Mouse (Mus musculus) liver, adult (tissue): ENCODE measurements around the gene Nek7.

Experiments
- GATA4 ChIP-seq: IDR thresholded peaks from 2 replicates; pipeline ENCODE4 v1.6.1; 2014; ENCODE audit warnings: mild to moderate bottlenecking, low read length; ENCODE audit not compliant: insufficient replicate concordance

The Nek7 gene

DNA sequence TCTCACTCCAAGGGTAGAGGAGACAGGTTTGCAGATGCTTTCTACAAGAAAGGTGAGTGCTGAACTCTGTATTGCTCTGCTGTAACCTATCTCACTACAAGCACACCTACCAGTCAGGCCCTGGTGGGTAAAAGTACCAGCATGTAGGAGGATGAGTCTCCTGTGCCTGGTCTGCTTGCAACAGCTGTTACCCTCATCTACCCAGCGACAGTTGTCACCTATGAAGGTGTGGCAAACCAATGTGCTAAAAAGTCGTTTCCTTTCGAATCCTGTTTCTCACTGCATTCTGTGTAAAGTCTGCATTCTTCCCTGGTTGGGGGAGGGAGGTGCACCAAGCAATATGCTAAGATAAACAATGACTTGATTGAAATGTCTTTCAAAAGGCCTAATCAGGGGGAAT, 32.1 kb downstream of the Nek7 start:
- no peak for TF ChIP-seq GATA4

GRCm38 (mm10) chr1:138586891-138587290, 33.0 kb downstream of the Nek7 start:
- no peak for TF ChIP-seq GATA4

DNA sequence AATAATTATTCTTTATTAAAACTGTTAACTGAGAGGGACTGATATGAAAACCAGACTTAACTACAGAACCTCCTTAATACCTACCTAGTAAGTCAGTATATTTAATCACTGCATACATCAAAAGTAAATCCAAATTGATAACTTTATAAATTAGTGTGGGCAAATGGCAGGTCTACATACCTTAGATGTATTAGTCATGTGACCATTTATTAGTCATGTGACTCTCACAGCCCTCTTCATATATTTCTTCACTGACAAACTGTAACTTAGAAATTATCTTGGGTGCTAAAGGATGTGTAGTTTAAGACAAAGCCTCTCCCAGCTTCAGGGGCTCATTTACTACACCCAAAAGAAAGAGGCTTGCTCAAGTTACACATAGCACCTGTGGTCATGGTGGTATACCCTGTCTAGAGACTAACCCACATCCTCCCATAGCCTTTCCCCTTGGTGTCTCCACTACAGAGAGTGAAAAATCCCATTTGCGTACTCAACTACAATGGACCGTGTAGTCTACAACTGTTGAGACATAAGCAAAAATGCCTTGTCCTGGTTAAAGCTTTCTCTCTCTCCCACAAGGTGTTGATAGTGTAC, 35.4 kb downstream of the Nek7 start:
- TF ChIP-seq GATA4: no peak

DNA sequence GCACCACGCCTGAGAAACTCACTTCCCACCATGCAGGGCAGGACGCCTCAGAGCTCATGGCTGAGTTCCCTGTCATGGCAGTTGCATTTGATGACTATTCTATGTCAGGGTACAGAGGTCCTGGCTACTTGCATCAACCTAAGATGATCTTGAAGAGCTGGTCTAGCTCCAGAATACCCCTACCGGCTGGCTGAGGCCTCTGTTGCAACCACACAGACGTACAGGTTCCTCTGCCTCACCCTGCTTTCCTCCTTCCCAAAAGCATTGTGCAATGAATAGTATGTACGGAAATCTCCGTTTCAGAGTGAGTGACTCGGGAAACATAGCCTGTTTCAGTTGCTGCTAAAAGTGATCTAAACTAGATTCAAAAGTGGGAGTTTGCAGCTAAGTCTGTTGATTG, 37.7 kb downstream of the Nek7 start:
- no peak for TF ChIP-seq GATA4

- no peak for TF ChIP-seq GATA4
Observed at GRCm38 (mm10) chr1:138579822-138580492, 40.0 kb downstream of the Nek7 start.

DNA sequence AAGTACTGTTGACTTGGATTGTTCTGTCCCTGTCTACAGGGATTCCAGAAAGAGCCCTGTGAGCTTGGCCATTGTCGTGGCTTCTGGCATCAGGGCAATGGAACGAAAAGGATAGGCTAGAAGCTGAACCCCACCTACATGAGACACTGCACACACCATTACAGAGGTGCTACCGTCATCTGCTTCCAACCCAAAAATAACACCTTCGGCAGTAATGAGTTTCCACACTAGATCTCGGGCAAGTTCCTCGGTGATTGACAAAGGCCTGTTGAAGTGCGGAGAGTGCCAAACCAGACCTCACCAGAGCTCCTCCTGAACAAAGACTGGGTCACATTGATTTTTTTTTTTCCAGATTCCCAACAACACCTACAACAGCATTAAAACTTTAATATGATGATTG, 40.7 kb downstream of the Nek7 start:
- TF ChIP-seq GATA4: no peak

DNA sequence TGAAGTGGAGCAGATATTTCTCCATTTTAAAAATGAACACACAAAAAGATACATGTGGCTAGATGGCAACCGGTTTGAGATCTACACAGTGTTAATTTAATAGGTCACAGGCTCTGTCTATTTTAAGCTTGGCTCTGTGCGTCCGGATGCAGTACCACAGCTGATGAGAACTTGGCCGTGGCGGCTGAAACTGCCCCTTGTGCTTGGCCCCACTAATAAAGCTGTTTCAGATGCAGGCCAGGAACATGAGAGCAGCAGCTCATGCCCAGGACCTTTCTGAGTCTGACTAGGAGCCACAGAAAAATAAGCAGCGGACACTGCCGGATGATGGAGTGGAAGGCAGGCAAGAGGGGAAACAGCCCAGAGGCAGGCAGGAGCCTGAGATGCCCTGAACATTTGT, 43.1 kb downstream of the Nek7 start:
- TF ChIP-seq GATA4: no peak

GRCm38 (mm10) chr1:138576066-138576697, 43.8 kb downstream of the Nek7 start:
- TF ChIP-seq GATA4: no peak

GRCm38 (mm10) chr1:138575629-138576028, 44.3 kb downstream of the Nek7 start:
- TF ChIP-seq GATA4: no peak

GRCm38 (mm10) chr1:138571565-138572361, 48.2 kb downstream of the Nek7 start:
- no peak for TF ChIP-seq GATA4

DNA sequence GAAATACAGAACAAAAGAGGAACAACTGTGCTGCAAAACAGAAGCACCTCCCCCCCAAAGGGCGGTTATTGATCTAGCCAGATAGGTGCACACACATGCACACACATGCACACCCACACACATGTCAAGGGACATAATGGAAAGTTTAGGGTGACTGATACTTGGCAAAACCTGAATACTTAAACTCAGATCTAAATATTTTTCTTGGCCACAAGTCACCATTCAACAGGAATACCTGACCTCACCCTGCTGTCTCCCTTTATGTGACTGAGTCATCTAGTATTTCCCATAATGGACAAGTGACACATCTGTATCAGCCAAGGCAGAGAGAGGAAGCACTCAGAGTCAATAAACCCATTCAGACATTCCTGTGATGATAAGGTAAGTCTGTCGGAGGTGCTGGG, 48.9 kb downstream of the Nek7 start:
- TF ChIP-seq GATA4: no peak

DNA sequence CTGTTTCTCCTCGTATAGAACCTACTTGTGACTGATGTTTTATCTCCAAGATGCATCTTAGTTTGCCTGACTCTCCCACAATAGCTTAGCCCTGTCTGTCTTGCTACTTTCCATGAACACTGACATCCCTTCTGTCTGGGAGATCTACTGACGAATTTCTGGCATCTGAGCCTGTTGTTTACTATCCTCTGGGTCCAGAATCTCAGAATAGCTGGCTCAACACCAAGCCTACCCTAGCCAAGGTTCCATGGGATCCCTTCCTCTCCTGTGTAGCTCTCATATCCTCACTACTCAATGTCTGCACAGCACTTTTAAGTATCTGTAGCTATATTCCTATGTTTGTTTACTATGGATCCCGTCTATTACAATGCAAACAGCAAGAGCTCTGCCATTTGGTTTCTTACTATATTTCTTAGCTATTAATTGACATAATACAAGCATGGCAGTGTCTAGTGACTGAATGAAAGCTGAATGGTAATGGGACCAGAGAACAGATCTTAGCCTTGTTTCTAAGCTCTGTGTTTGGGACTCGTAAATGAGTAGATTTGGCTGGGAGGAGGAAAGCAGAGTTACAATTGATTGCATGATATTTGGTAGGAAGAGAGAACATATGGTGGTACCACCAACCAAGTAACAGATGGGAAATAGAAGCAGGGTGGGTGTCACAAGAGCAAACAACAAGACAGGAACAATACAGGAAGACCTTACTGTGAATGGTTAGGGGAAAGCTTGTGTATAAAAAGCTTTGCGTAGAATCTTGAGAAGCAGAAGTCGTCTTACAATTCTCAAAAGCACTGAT, 51.3 kb downstream of the Nek7 start:
- TF ChIP-seq GATA4: no peak

DNA sequence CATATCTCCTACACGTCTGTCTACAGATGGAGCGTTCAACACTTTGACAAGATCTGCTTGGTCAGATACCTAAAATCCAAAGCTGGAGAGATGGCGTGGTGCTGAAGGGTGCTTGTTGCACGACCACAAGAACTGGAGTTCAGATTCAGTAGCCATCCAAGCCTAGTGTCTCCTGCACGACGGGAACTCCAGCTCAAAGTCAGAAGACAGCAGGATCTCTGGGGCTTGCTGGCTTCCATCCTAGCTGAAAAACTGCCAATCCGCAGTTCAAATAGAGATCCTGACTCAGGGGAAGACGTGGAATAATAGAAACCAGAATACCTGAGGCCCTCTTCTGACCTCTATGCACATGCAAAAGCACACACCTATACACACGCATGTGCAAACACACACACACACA, 52.0 kb downstream of the Nek7 start:
- TF ChIP-seq GATA4: no peak

DNA sequence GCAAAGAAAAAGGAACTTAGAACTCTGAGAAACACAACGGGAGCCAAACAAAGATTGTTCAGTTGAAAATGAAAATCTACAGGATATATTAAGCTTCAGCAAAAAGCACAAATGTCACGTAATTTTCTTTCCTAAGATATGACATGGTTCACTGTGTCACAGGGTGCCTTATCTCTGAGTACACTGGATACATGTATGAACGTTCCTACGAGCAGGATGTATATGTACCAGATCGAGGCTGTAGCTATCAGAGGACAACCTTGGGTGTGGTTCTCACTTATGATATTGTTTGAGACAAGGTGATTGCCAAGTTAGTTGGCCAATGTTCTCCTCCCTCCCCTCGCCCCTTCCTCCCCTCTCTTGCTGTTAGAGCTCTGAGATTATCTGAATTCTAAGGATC, 55.3 kb downstream of the Nek7 start:
- no peak for TF ChIP-seq GATA4

GRCm38 (mm10) chr1:138560733-138561132, 59.2 kb downstream of the Nek7 start:
- TF ChIP-seq GATA4: no peak
